Mouse (Mus musculus) embryonic facial prominence, embryonic 12.5 days (tissue): ENCODE data around the gene Gm43552. TPM values are rescaled to one million over a fixed set of nuclear protein-coding genes. Genes with fewer than 3 reads are reported as not detected.
A peak's percentile ranks its signal among the peaks of the same experiment; 100 is the strongest.

Source experiments
- ATAC-seq: fragments of 200-750 bp; cut with Nextera tagmentation; 2 replicates; pipeline ENCODE4 v1.8.0; 2017; ENCODE audit not compliant: insufficient number of reproducible peaks, insufficient read depth, low FRiP score, low TSS enrichment
- H3K27ac ChIP-seq: fragments of 300-500 bp; sonication (generic); 2 replicates; pipeline ENCODE4 v1.5.1; 2016; ENCODE audit warnings: mild to moderate bottlenecking
- H3K27me3 ChIP-seq: fragments of 300-500 bp; sonication (generic); 2 replicates; pipeline ENCODE4 v1.6.1; 2016; ENCODE audit warnings: mild to moderate bottlenecking, moderate library complexity
- H3K36me3 ChIP-seq: fragments of 300-500 bp; sonication (generic); 2 replicates; pipeline ENCODE4 v1.6.1; 2016; ENCODE audit warnings: mild to moderate bottlenecking
- H3K4me1 ChIP-seq: fragments of 300-500 bp; sonication (generic); 2 replicates; pipeline ENCODE4 v1.6.1; 2016
- H3K4me2 ChIP-seq: fragments of 300-500 bp; sonication (generic); replicated peaks from 2 replicates; pipeline ENCODE4 v1.6.1; 2016; ENCODE audit warnings: mild to moderate bottlenecking, moderate library complexity
- H3K4me3 ChIP-seq: fragments of 300-500 bp; sonication (generic); 2 replicates; pipeline ENCODE4 v1.5.1; 2016; ENCODE audit warnings: mild to moderate bottlenecking
- H3K9ac ChIP-seq: fragments of 300-500 bp; sonication (generic); 2 replicates; pipeline ENCODE4 v1.6.1; 2016; ENCODE audit warnings: mild to moderate bottlenecking, moderate library complexity
- H3K9me3 ChIP-seq: fragments of 300-500 bp; sonication (generic); 2 replicates; pipeline ENCODE4 v1.6.1; 2016; ENCODE audit warnings: mild to moderate bottlenecking, moderate library complexity
- WGBS: fragments of 180-500 bp; shearing (Covaris S2); methylation state at CpG from one replicate; pipeline ENCODE4 v1.1.7; 2016; 5-methylcytosine and 5-hydroxymethylcytosine counted together
- polyA plus RNA-seq: library from polyadenylated mRNA; unstranded; fragments of >200 nt; fragmentation: Nextera tagmentation; extraction: Ambion mirVana; gene quantifications from 2 replicates; pipeline ENCODE4 v1.2.1, GENCODE M21; 2016

The Gm43552 gene
- polyA plus RNA-seq, 1 experiment from 2014 or later: not detected

- no peak overlapping the region for H3K4me2 ChIP-seq
- peaks cover 22% of the 10 kb centered on the region for H3K4me1 ChIP-seq
- H3K27me3 ChIP-seq: no peaks in the 10 kb centered on the region
- 89% methylated on average over 3 of the region's 3 CpGs for WGBS
- no peak overlapping the region for H3K9ac ChIP-seq
- H3K9me3 ChIP-seq: no peaks in the 10 kb centered on the region
- H3K27ac ChIP-seq: no peak overlapping the region
- ATAC-seq: no peak
- H3K4me3 ChIP-seq: no peak overlapping the region
- H3K36me3 ChIP-seq: 0 out of 2 replicates have a peak, but pooled peaks cover 6% of the 10 kb centered on the region
Observed at GRCm38 (mm10) chr5:65459454-65459853, 33.2 kb downstream of the Gm43552 start.

- no peaks in the 10 kb centered on the region for H3K9me3 ChIP-seq
- ATAC-seq: no peak
- no peak overlapping the region for H3K4me3 ChIP-seq
- H3K27ac ChIP-seq: peak overlapping the region; percentile 89
- 68% methylated on average over 5 of the region's 5 CpGs for WGBS
- H3K4me2 ChIP-seq: no peak overlapping the region
- no peaks in the 10 kb centered on the region for H3K27me3 ChIP-seq
- H3K36me3 ChIP-seq: 0 out of 2 replicates have a peak, but pooled peaks cover 3% of the 10 kb centered on the region
- peaks cover 22% of the 10 kb centered on the region for H3K4me1 ChIP-seq
- H3K9ac ChIP-seq: no peak overlapping the region
Observed at GRCm38 (mm10) chr5:65457846-65458245, 34.8 kb downstream of the Gm43552 start.

- Histone ChIP-seq H3K36me3 (0 out of 2 replicates have a peak, but pooled peaks cover 3% of the 10 kb centered on the region), H3K4me2 (no peak overlapping the region), H3K27me3 (no peaks in the 10 kb centered on the region), H3K27ac (peak overlapping the region; percentile 89), H3K9me3 (no peaks in the 10 kb centered on the region), H3K9ac (no peak overlapping the region), H3K4me3 (no peak overlapping the region), H3K4me1 (peaks cover 22% of the 10 kb centered on the region)
- peak; percentile 81; the same call in 1 of the 2 replicates for ATAC-seq
- 37% methylated on average over 7 of the region's 7 CpGs for WGBS
Observed at GRCm38 (mm10) chr5:65457086-65457827, 35.4 kb downstream of the Gm43552 start.

DNA sequence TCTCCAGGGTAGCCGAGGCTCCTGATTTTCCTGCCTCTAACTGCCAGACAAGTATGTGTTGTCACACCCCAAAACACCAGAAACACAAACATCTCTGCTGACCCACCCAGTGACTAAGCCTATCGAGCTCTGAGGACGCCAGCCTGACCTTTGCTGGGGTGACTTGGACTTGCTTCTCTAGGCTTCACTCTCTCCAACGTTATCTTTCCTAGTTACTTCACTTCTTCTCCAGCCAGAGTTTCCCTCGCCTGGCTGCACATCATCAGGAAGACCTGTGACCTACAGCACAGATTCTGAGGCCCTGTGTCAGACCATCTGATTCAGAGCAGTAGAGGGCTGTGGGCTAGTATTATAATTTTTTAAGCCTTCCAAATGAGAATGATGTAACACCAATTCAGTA, 37.9 kb downstream of the Gm43552 start:
- H3K4me1 ChIP-seq: peaks cover 22% of the 10 kb centered on the region
- no peaks in the 10 kb centered on the region for H3K27me3 ChIP-seq
- 72% methylated on average over 5 of the region's 5 CpGs for WGBS
- no peak overlapping the region for H3K27ac ChIP-seq
- no peak overlapping the region for H3K4me3 ChIP-seq
- H3K9me3 ChIP-seq: no peaks in the 10 kb centered on the region
- H3K9ac ChIP-seq: no peak overlapping the region
- no peak overlapping the region for H3K4me2 ChIP-seq
- ATAC-seq: no peak
- H3K36me3 ChIP-seq: 0 out of 2 replicates have a peak, but pooled peaks cover 3% of the 10 kb centered on the region

- no peak for ATAC-seq
- WGBS: 76% methylated on average over 4 of the region's 4 CpGs
Observed at GRCm38 (mm10) chr5:65448941-65449340, 43.7 kb downstream of the Gm43552 start.

DNA sequence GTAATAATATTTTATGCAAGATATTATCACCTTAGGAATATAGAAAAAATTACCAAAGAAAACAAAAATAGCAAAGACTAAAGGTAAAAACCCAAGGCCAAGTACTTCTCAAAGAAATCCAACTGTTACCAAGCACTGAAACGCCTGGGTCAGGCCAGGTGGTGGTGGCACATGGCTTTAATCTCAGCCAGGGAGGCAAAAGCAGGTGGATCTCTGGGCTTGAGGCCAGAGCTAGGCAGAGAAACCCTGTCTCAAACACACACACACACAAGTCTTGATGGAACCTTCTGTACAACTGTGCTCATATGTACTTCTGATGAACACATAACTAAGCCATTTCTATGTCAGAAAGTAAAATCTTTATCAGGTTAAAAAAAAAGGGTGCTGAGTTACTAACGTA, 44.8 kb downstream of the Gm43552 start:
- Histone ChIP-seq H3K9ac (no peak overlapping the region), H3K4me3 (no peak overlapping the region), H3K27me3 (no peaks in the 10 kb centered on the region), H3K4me2 (no peak overlapping the region), H3K4me1 (no peaks in the 10 kb centered on the region), H3K27ac (no peak overlapping the region), H3K36me3 (peaks cover 9% of the 10 kb centered on the region), H3K9me3 (no peaks in the 10 kb centered on the region)
- WGBS: 82% methylated on average over 2 of the region's 2 CpGs
- no peak for ATAC-seq

More at GRCm38 (mm10) chr5:65448941-65449340, 43.7 kb downstream of the Gm43552 start:
- Histone ChIP-seq H3K4me1 (no peaks in the 10 kb centered on the region), H3K27ac (no peak overlapping the region), H3K36me3 (peaks cover 9% of the 10 kb centered on the region), H3K9me3 (no peaks in the 10 kb centered on the region), H3K4me2 (no peak overlapping the region), H3K27me3 (no peaks in the 10 kb centered on the region), H3K9ac (no peak overlapping the region), H3K4me3 (no peak overlapping the region)

- H3K9me3 ChIP-seq: no peaks in the 10 kb centered on the region
- H3K9ac ChIP-seq: no peak overlapping the region
- no peak overlapping the region for H3K27ac ChIP-seq
- H3K27me3 ChIP-seq: no peaks in the 10 kb centered on the region
- ATAC-seq: no peak
- H3K4me2 ChIP-seq: no peak overlapping the region
- no peaks in the 10 kb centered on the region for H3K4me1 ChIP-seq
- no peak overlapping the region for H3K4me3 ChIP-seq
- H3K36me3 ChIP-seq: peaks cover 9% of the 10 kb centered on the region
- WGBS: 79% methylated on average over 2 of the region's 2 CpGs
Observed at GRCm38 (mm10) chr5:65446756-65447155, 45.9 kb downstream of the Gm43552 start.

- H3K4me1 ChIP-seq: no peaks in the 10 kb centered on the region
- H3K27ac ChIP-seq: no peak overlapping the region
- H3K4me3 ChIP-seq: no peak overlapping the region
- peaks cover 9% of the 10 kb centered on the region for H3K36me3 ChIP-seq
- 81% methylated on average over 2 of the region's 6 CpGs for WGBS
- no peak overlapping the region for H3K4me2 ChIP-seq
- no peak for ATAC-seq
- no peaks in the 10 kb centered on the region for H3K9me3 ChIP-seq
- no peak overlapping the region for H3K9ac ChIP-seq
- H3K27me3 ChIP-seq: no peaks in the 10 kb centered on the region
Observed at GRCm38 (mm10) chr5:65444981-65445380, 47.7 kb downstream of the Gm43552 start.

DNA sequence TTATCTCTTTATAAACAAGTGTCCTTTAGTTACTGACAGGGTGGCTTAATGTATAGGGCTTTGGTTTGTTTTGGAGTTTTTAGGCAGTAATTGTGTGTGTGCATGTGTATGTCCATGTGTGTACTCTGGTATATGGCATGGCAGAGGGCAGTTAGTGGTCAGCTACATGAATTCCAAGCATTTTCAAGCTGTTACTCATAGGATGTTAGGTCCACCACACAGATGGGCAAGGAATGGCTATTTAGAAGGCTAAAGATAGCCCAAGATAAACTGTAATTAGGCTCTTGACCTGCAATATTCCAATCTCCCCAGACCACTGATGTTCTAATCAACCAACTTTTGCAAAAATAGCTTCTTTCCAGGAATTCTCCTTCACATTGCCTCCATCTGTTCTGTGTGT, 54.6 kb downstream of the Gm43552 start:
- no peak overlapping the region for H3K9ac ChIP-seq
- H3K27ac ChIP-seq: no peak overlapping the region
- H3K4me2 ChIP-seq: no peak overlapping the region

GRCm38 (mm10) chr5:65435806-65436561, 56.6 kb downstream of the Gm43552 start, which contains the start of gene Ugdh:
Ugdh (minus strand) TSS chr5:65435949.
- ATAC-seq: peak; percentile 95
- peaks cover 20% of the 10 kb centered on the region for H3K4me1 ChIP-seq
- no peaks in the 10 kb centered on the region for H3K9me3 ChIP-seq
- peak within 1 kb of the TSS; percentile 79 for H3K4me3 ChIP-seq
- H3K4me2 ChIP-seq: peak within 1 kb of the TSS; percentile 73
- no peaks in the 10 kb centered on the region for H3K27me3 ChIP-seq
- no peaks in the 10 kb centered on the region for H3K36me3 ChIP-seq
- H3K9ac ChIP-seq: peak within 1 kb of the TSS; percentile 81
- WGBS: under 1% methylated on average over 51 of the region's 51 CpGs
- peak within 1 kb of the TSS; percentile 87 for H3K27ac ChIP-seq

More for the DNA sequence above, 54.6 kb downstream of the Gm43552 start:
- Histone ChIP-seq H3K4me1 (peaks cover 17% of the 10 kb centered on the region), H3K27me3 (no peaks in the 10 kb centered on the region), H3K9me3 (no peaks in the 10 kb centered on the region), H3K4me3 (no peak overlapping the region), H3K36me3 (no peaks in the 10 kb centered on the region)
- ATAC-seq: no peak

DNA sequence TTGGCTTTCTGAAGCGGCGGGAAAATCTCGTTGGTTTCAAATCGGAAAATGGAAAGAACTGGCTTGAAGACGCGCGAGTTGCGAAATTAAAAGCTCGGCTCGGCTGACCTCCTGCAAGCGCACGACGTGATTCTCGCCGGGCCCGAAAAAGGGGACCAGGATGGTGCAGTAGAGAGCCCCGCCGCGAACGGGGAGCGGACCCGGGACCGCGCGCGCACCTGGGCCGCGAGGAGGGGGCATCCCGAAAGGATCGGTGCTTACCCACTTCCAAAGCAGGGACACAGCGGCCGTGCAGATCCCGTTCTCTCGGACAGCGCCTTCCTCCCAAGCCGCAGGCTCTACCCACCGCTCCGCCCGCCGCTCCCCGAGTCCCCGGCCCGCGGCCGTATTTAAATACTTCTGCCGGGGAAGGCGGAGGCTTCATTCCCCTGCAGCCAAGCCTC, 57.2 kb downstream of the Gm43552 start:
- under 1% methylated on average over 47 of the region's 47 CpGs for WGBS
- peak overlapping the region; percentile 79 for H3K4me3 ChIP-seq
- peak; percentile 82 for ATAC-seq

More for the DNA sequence above, 57.2 kb downstream of the Gm43552 start:
- Histone ChIP-seq H3K9ac (peak overlapping the region; percentile 81), H3K36me3 (peaks cover 2% of the 10 kb centered on the region; the same call in 1 of the 2 replicates), H3K9me3 (no peaks in the 10 kb centered on the region), H3K27me3 (no peaks in the 10 kb centered on the region), H3K4me1 (peaks cover 20% of the 10 kb centered on the region), H3K4me2 (peak overlapping the region; percentile 73), H3K27ac (peak overlapping the region; percentile 87)
